Mouse (Mus musculus): ENCODE measurements at regions not wholly inside any gene's neighbourhood (a gene's known extent, or its start where the extent isn't known, plus 50 kb on each side); places are given as distances from the start of the nearest gene placed in this dataset.

- TF ChIP-seq POLR2A (IDR thresholded peaks at IDR 0.05; ENCODE audit: low read depth, low read length) (no peak), CTCF (IDR thresholded peaks at IDR 0.05; ENCODE audit: extremely low read depth, insufficient read length, insufficient replicate concordance, low read depth, low read length) (no peak)
Observed at GRCm38 (mm10) chr2:78453411-78453810, 414.5 kb upstream of the Ube2e3 start.

All from small intestine, adult 2 months (tissue).